Mouse (Mus musculus) myocyte (in vitro differentiated cells): ENCODE results near the gene Dchs2.

Experiments
- CEBPB ChIP-seq: IDR thresholded peaks from 2 replicates; pipeline ENCODE4 v1.6.1; 2011; ENCODE audit warnings: mild to moderate bottlenecking, moderate library complexity; ENCODE audit not compliant: poor library complexity, insufficient read depth, severe bottlenecking
- MYOG ChIP-seq, 3 experiments: IDR thresholded peaks; one replicate each; pipeline ENCODE4 v1.6.1; 2011; ENCODE audit warnings: control low read depth in 2 of 3, low read depth in 2 of 3, mild to moderate bottlenecking in 2 of 3; ENCODE audit not compliant: insufficient read length in 2 of 3, control insufficient read depth in 1 of 3, insufficient read depth in 1 of 3
- POLR2A ChIP-seq: IDR thresholded peaks from one replicate; pipeline ENCODE4 v1.6.1; 2011; ENCODE audit warnings: low read depth, mild to moderate bottlenecking, control low read depth, moderate library complexity; ENCODE audit not compliant: insufficient read length
- TCF12 ChIP-seq: IDR thresholded peaks from one replicate; pipeline ENCODE4 v1.6.1; 2011; ENCODE audit warnings: mild to moderate bottlenecking, control low read depth; ENCODE audit not compliant: poor library complexity, insufficient read depth, severe bottlenecking
- USF1 ChIP-seq: IDR thresholded peaks from one replicate; pipeline ENCODE4 v1.6.1; 2011; ENCODE audit warnings: low read depth, mild to moderate bottlenecking, control low read depth, moderate library complexity

DNA sequence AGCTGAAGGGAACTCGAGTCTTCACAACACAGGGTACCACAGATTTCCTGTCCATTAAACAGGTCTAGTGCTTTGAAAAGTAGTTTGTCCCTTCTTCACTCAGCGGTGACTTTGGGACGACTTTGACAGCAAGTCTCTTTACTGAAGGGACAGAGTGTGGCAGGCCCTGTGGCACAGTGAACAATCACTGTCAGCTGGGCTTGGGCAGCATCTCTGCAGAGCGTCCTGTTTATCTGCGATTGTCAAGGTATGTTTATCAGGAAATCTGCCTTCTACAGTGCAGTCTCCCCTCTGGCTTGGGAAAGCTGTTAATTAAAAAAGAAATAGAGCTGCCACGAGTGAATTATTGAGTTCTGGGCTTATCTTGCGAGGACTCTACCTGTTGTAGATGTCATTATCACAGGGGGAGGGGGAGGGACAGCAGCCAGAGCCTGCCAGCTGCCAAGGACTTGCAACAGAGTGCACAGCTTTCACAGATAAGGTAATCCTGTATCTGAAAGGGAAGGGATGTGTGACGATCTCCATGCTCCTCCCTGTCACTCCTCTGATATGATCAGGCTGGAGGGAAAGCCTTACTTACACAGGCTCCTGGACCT lies 77.4 kb downstream of the Dchs2 start:
- TF ChIP-seq USF1, result no peak
- no peak for TF ChIP-seq CEBPB
- TF ChIP-seq POLR2A, result no peak
- no peak for TF ChIP-seq MYOG (IDR thresholded peaks at IDR 0.05; ENCODE audit: control insufficient read depth in 1 of 3, insufficient read depth in 1 of 3, insufficient read length in 2 of 3, low read depth in 2 of 3)
- TF ChIP-seq TCF12, result no peak
